Mouse (Mus musculus): ENCODE data around the gene Igdcc3.

DNA sequence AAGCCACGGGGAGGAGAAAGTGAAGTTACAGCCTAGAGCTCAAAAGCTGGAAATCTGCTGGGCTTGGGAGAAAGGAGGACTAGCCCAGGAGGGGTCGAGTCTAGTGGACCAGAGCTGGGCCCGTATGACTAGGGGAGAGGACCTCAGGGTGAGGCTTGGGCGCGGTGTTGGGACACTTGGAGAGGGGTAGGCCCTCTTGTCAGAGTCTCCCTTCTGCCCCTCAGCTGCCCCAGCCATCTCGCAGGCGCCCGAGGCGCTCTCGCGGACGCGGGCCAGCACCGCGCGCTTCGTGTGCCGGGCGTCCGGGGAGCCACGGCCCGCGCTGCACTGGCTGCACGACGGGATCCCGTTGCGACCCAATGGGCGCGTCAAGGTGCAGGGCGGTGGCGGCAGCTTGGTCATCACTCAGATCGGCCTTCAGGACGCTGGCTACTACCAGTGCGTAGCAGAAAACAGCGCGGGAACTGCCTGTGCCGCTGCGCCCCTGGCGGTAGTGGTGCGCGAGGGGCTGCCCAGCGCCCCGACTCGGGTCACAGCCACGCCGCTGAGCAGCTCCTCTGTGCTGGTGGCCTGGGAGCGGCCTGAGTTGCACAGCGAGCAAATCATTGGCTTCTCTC, 17.3 kb upstream of the Igdcc3 start:
- peak; percentile 88 for TF ChIP-seq CTCF (IDR thresholded peaks at IDR 0.05)
- TF ChIP-seq EP300 (IDR thresholded peaks at IDR 0.05), result no peak

Data from lung, postnatal 0 days (tissue).